Mouse (Mus musculus): Measurements from ENCODE around the gene Cfap46.

- TF ChIP-seq CTCF (IDR thresholded peaks at IDR 0.05; ENCODE audit: low read depth, low read length): peak; percentile 77
- no peak for TF ChIP-seq POLR2A (IDR thresholded peaks at IDR 0.05; ENCODE audit: insufficient read depth, low read length)
These were observed 35.4 kb downstream of the Cfap46 start for GRCm38 (mm10) chr7:139648107-139648824.
